Mouse (Mus musculus) adipocyte (in vitro differentiated cells): ENCODE results near the gene Zfp687.

ENCODE experiments used
- DNase-seq: peaks from one replicate; pipeline ENCODE4 v3.0.0-alpha.2; 2016; ENCODE audit warnings: low spot score

Gene Zfp687

DNA sequence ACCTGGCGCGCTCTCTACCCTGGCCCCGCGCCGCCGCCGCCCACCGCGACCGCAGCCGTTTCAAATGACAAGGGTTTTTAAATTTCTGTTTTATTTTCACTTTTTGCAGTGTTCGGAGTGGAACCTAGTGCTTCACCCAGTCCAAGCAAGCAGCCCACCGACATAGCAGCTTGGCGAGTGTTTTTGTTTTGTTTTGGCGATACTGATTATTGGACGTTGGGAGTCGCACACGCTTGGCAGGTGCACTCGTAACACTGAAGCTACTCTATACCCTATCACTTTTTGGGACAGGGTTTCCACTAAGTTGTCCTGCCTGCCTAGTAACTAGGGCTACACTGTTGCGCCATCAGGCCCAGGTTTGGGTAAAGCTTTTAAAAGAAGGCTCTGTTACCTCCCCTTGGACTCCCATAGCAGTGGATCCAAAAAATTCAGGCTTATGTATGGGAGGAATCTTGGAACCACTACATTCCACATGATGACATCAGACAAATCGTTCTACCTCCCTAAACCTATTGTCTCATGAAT lies 1.3 kb upstream of the Zfp687 start:
- DNase-seq: no peak

DNA sequence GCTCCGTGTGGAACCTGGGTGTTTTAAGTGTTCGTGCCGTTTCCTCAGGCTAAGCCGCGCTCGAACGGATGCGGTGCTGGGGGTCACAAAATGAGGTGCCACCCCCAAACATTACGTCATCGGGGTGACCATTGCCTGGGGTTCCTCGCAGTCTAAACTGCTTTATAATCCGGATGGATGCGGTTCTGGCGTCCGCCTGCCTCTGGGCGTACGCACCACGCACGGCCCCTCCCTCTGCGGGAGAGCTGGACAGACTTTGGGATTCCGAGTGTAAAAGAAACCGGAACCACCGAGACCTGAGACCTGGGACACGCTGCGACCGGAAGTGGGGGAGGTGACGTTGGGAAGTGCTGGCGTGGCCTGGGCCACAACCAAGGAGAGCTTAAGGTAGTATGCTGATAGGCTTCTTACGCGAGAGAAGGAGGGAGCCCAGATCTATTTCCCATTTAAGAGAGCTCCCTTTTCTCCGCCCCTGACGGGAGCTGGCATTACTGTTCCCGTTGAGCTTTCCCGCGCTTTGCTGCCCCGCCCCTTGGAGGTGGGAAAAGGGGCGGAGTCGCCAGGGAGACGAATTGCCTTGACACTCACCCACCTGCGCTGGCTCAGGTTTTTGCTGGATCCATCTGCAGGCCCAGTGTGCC lies 763 bp upstream of the Zfp687 start:
- DNase-seq: peak; percentile 98

DNA sequence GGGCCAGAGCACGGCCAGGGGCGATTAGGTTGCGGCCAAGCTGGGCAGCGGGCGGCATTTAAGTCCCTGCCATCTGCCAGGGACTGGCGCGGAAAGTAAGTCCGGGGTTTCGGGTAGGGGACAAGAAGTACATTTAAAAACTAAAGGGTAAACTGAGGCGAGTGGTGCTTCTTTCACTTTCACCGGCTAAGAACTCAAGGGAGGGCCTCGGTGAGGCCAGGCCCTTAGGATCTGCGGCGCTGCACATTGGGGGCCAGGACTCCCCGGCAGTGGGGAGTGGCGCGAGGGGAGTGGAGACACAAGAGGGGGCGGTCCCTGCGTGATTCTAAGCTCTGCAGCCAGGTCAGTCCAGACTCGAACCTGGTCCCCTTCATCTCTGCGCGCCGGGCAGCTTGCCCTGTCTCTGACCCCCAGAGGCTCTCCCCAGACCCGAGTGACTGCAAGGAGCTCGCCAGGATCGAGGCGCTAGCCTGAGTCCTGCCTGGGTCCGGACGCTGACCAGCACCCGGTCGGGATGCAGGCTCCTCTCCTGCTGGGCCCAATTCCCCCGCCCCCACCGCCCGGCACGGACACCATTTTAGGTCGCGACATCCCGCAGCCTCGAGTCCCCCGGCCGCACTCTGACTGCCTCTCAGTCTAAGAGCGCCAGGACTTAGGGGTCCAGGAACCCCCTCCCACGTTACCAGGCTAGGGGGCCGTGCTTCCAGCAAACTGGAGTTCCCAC lies 658 bp downstream of the Zfp687 start:
- peak; percentile 60 for DNase-seq

DNA sequence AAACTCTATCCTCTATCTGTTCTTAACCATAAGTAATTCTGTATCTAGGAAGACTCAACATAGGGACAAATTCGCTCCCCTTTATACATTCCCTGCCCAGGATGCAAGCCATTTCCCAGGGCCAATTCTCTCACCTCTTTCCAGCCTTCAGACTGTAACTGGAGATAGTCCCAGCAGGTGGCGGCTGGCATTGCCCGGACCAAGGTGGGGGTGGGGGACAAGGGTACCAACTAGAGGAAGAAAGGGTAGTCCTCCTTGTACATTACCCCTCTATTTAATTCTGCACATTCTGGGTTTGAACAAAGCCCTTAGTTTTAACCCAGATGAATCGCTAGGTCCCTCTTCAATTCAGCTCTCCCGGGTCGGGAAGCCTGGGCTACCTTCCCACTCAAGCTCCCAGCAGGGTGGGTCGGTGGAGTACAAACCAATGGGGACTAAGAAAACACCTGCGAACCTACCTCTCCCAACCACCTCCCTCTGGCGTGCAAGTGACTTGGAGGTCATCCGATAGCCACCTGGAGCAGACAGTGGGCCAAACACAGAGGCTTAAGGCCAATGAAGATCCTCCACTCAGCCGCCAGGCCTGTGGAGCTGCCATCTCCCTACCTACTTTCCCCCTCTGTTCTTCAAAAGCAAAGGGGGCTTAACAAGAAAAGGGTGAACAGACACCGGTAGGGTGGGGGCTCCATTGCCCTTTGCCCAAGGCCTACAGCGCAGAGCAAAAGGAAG lies 1.4 kb downstream of the Zfp687 start:
- DNase-seq: peak; percentile 22

DNA sequence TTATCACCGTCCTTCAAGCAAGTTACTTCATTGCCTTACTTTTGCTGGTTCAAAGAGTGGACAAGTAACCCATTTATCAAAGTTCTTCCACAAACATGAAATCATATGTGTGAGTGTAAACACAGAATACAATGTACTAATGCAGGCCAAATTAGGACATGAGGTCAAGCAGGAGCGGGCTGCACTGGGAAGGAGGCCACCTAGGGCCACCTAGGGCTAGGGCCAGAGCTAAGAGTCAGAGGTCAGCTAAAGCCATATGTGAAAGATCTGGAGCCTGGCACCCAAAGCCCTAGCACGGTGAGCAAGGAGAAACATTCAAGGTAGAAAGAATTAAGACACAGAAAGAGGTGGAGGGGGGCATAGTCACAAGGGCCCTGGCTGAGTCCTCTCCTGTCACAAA lies 2.3 kb downstream of the Zfp687 start:
- DNase-seq: no peak

DNA sequence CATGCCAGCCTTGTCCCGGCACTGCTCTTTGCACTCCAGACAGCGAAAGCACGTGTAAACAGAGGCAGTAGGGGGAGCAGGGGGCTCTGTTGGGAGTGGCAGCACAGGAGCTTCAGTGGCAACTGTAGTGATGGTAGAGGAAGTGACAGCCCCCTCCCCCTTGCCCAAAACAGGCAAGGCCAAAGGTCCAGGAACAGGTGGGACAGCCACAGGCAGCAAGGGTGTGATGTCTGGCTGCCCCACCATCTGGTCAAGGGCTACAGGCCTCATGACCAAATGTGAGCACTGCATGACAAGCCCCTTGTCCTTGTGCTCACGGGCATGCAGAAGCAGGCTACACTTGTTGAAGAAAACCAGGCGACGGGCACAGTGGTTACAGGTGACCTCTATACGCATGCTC lies 4.9 kb downstream of the Zfp687 start:
- no peak for DNase-seq

DNA sequence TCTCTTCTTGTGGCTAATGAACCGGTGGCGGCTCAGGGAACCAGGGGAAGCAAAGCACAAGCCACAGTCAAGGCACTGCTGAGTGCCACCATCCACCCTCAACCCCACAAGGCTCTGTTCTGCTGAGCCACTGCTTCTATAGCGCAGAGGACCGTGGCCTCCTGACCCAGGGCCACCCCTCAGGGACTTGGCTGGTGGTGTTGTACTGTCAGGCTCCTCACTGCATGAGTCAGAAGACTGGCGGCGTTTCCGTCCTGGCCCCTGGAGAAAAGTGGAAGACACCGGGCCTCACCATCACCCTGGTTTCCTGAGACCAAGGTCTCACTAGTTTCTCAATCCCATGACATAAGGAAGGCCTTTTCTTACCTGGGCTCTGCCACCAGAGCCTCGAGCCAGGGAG lies 7.5 kb downstream of the Zfp687 start:
- no peak for DNase-seq

DNA sequence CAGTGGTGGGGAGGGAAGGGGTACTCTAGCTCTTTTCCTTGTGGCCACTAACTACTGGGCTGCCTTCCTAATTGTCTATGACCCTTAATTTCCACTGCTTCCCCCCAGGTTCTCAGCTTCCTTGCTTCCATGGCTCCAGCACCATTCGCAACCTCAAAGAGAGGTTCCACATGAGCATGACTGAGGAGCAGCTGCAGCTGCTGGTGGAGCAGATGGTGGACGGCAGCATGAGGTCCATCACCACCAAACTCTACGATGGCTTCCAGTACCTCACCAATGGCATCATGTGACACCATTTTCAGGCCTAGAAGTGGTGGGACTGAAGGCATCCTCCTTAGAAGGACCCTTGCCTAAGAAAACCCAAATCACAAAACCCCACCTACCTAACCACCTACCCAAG lies 9.6 kb downstream of the Zfp687 start:
- no peak for DNase-seq

DNA sequence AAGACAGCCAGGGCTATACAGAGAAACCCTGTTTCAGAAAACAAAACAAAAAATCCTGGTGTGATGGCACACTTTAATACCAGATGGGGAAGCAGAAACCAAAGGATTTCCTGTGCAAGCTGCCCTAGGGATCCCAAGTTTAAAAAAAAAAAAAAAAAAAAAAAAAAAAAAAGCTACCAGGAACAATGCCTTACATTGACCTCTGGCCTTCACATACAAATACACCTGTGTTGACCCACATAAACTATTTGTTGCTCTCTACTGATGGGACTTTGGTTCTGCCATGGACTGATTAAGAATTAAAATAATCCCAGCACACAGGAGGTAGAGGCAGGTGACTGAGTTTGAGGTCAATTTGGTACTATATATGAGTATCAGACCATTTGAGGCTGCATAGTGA lies 12.0 kb downstream of the Zfp687 start:
- no peak for DNase-seq

DNA sequence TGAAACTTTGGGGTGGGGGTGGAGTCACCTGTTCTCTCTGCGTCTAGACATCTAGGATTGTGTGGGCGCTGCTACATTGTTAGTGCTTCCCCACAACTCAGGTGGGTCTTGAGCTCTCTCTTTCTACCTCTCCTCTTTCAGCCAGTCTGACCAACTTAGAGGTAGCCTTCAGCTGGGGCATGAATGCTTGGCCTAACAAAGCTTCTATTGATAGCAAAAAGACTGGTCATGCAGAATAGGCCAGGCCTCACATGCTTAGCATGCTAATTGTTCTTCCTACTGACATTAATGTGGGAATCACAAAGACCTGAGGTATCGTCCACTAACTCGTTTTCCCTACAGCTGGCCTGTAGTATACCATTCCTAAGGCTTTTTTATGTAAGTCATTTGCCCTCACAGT lies 12.7 kb downstream of the Zfp687 start:
- no peak for DNase-seq

DNA sequence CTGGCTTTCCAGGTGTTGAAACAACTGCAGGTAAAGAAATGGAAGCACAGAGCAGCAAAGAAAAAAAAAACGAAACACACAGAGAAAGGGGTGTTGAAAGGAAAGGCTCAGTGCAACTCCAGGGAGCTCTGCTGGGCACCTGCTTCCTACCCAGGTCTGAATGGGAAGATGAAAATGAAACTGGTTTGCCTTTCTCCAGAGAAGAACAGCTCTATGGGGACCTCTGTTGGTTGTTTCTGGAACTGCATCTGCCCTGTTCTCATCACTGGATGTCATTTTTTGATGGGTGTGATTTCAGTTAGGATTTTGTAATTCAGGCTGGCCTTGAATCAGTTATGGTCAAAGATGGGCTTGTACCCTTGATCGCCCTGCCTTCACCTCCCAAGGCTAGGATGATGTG lies 18.3 kb downstream of the Zfp687 start:
- DNase-seq: peak; percentile 92

DNA sequence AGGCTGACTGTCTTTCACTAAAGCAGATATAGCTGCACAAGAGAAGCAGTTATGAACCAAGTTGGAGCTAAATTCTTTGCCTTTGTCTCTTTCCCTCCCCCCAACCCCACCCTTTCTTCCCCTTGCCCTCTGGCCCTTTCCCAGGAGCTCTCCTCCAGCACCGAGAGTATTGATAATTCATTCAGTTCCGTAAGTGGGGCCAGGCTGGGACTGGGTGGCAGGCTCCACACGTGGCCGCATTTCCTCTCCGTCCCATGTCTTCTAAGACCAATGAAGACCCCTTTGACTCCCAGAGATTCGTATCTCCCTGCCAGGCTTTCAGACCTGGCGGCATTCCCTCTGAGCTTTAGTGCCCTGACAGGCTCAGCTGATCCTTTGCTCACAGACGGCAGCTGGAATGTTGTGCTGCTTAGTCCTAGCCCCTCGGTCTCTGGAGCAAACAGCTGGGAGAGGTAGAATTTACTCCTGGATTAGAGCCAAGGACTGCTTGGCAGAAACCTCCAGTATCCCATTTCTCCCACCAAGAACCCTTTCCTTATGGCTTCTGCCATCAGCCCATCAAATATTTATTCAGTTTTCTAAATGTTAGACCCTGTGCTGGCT lies 26.0 kb downstream of the Zfp687 start:
- DNase-seq: peak; percentile 32

DNA sequence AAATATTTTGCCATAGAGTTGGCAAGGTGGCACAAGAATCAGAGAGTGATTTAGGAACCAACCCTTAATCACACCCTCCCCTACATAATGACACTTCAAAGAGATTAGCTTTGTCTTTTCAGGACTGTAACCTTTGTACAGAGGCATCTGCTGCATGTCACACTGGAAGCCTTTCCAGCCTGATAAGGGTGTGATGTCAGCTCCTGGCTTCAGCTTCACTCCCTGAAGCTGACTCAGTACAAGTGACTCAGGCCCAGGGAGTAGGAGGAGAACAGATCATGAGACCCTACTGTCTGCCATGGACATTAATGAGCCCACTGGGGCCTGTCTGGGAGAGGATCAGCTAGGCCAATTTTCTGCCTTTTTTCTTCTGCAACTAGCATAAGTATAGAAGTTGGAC lies 27.7 kb downstream of the Zfp687 start:
- DNase-seq: peak; percentile 88

DNA sequence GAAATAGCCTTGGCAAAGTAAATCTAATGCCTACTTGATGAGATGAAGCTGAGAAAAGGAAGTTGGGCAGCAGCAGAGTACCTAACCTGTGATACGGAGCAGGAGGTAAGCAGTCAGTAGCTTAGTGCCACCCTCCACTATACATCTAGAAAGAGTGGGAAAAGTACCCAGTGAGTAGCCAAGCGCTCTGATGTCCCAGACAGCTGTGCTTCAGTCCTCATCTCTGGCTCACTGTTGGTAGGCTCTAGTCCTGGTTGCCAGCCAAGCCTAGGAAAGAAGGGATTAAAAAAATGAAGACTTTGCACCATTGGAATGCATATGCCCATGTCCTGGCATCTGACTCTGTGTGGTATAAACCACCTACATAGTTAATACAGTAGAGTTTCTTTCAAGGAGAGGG lies 29.7 kb downstream of the Zfp687 start:
- DNase-seq: no peak

DNA sequence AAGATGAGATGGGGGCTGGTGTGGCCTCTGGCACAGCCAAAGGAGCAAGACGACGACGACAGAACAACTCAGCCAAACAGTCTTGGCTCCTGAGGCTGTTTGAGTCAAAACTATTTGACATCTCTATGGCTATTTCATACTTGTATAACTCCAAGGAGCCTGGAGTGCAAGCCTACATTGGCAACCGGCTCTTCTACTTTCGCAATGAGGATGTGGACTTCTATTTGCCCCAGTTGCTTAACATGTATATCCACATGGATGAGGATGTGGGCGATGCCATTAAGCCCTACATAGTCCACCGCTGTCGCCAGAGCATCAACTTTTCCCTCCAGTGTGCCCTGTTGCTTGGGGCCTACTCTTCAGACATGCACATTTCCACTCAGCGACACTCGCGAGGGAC lies 30.9 kb downstream of the Zfp687 start:
- peak; percentile 81 for DNase-seq

DNA sequence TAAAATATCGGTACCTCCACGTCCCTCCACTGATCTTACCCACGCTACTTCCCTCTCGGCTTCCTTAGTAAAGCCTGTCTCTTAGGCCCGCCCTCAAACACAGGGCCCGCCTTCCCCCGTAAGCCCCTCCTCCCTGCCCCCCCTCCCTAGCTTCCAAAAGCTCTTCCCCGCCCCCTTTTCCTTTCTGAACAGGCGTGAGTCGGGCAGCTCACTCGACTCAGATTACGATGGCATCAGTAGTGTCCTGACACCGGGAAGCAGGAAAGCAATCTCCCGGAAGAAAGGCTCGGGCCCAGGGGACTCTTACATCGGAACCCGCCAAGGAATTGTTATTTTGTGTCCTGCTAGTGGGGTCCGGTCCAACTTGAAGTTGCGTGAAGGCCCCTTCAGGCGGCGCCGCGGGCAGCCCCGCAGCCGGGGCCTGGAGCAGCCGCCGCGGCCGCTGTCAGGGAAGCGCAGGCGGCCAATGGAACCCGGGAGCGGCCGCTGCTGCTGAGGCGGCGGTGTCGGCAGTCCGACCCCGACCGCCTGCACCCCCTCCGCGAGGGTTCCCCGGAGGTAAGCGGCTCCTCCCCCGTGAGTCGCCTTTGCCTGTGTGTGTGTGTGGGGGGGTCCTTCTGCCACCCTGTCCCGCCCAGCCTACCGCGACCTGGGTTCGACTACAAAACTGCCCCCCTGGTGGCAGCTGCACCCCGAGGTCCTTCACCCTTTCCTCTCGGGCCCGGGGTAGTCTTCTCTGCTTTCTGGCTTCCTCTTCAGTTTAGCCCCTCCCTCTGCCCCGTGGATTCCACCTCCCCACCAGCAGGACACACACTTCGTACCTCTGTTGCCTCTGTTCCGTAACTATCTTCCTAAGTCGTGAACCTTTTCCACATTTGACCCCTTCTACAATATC lies 40.5 kb downstream of the Zfp687 start, which contains the start of gene Pi4kb:
Gene Pi4kb (plus strand): TSS at position 204 of the 895 bp plus-strand sequence.
- peak; percentile 96 for DNase-seq

DNA sequence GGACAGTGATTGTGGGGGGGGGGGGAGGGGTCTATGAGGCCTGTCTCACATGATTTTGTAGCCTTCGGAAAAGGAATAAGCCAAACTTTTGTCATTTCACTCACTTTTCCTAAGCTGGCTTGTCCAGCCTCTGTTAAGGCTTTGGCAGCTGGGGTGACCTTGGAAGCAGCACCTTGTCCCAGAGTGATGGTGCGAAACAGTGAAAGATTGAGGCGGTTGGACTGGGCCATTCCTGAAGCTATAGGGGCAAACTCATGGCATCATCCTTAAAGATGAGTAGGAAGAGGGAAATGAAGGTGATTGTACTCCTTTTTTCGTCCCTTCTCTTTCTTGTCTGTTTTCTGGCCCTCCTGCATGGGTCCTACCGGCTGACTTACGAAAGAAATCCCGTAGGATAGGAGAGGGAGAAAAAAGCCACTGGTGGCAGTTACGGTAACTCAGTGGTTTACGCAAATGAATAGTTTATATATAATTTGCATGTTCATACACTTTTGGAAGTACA lies 41.2 kb downstream of the Zfp687 start:
- no peak for DNase-seq

DNA sequence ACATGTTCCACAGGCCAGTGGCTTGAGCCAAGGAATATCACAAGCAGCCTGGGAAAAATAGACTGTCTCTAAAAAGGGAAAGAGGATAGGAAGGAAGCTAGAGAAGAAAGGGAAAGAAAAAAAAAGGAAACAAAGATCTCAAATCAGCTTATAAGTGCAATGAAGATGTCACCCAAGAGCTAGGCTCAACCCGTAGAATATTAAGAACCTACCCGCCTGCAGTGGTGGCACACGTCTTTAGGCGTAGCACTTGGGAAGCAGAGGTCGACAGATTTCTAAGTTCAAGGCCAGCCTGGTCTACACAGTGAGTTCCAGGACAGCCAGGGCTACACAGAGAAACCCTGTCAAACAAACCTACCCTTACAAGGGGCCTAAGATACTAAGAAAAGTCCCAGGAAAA lies 41.6 kb downstream of the Zfp687 start:
- no peak for DNase-seq

DNA sequence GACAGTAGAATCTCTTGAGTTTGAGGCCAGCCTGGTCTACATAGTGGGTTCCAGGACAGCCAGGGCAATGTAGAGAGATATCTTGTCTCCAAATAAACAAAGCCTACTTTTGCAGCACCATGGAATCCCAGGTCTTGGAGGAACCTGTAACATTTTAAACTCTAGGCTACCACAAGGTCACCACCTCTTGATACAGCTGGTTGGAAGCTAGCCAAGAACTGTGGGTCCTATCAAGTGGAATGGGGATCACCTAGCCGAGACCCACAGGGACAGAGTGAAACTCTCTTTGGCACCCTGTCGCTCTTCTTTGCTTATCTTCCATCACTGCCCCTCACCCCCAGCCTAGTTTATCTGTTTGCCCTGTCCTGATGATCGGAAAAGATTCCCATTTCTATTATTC lies 42.7 kb downstream of the Zfp687 start:
- DNase-seq: no peak

DNA sequence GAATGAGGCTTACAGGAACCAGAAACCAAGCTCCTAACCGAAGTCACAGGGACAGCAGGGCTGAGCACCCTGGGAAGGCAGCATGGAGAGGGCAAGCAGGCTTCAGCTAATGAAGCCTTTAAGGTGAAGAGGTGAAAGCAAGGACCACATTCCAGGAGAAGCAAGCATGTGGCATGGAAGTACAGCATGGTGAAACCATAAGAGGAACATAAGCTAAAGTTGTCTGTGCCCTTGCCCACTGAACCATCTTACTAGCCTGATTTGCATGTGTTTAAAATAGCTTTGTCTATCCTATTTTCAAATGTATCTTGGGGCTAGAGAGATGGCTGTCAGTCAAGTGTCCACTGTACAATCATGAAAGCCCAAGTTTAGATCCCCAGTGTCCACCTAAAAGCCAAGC lies 49.4 kb downstream of the Zfp687 start:
- no peak for DNase-seq

DNA sequence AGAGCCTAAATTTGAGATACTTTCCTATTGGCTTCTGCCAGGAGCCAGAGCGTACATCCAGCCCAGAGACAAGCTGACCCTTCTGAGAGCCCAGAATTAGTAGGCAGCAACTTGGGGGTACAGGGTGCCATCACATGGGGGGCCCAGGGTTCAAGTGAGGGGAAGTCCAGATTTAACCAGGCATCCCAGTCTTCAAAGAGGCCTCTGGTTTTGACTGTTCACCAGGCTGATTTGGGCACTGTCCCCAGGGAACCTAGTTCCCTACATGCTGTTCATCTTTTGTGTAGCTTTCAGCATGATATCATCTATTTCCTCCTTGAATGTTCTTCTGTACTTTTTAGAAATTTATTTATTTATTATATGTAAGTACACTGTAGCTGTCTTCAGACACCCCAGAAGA lies 50.3 kb downstream of the Zfp687 start:
- no peak for DNase-seq
